Mouse (Mus musculus): ENCODE data around the gene Cep89. TPM values are rescaled to one million over a fixed set of nuclear protein-coding genes. Genes with fewer than 3 reads are reported as not detected.

The Cep89 gene
- polyA plus RNA-seq, 1 experiment from 2014 or later, result 43.8 TPM

DNA sequence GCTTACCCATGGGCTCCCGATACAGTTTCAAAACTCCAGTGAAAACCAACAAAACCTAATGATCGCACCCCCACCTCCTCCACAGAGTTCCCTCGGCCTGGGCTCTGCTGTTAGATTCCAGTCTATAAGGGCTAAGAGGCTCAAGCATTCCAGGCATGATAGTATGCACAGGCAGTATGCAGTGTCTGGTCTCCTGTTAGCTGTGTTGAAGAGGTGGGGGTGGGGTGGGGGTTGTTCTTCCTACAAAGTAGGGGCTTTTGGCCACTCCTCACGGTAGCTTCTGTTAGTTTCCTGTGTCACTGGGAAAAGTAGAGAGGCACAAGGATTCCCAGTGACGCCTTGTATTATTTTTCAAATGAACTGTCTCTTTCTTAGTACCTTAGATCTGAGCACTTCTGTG is 34.6 kb upstream of the Cep89 start:
- 77% methylated on average over 5 of the region's 5 CpGs for WGBS

DNA sequence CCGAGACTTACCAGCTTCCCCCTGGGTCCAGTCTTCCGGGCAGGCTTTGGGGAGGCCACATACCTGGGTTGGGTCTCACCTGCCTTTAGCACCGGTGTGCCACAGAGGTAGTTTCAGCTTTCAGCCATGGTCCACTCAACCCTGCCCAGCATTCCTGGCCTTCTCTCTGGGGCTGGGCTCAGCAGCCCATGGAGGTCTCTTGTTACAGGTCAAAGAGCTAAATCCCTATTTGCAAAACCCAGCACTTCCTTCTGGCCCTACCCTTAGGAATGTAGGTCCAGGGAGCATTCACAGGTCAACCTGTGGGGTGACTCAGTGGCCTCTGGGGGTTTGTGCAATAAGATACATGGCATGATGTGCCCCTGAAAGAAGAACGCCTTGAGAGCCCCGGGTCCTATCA is 34.0 kb upstream of the Cep89 start:
- H3K4me1 ChIP-seq (ENCODE audit: control insufficient read depth, insufficient read depth, low read length), result no peaks in the 10 kb centered on the region
- H3K4me3 ChIP-seq (ENCODE audit: low read depth, low read length), result no peak overlapping the region
- no peak overlapping the region for H3K27ac ChIP-seq (replicated peaks; ENCODE audit: low read depth, low read length)
- H3K4me2 ChIP-seq (ENCODE audit: low read depth, severe bottlenecking), result no peak overlapping the region
- H3K9ac ChIP-seq (ENCODE audit: low read length), result no peak overlapping the region
- no peaks in the 10 kb centered on the region for H3K36me3 ChIP-seq (ENCODE audit: control insufficient read depth, insufficient read depth, low read length)
- DNase-seq (ENCODE audit: low spot score) (no peak), ATAC-seq (ENCODE audit: insufficient number of reproducible peaks, low FRiP score, low TSS enrichment, low read depth) (no peak)
- 79% methylated on average over 5 of the region's 5 CpGs for WGBS
- no peaks in the 10 kb centered on the region for H3K9me3 ChIP-seq (ENCODE audit: control insufficient read depth, low read length)
- H3K27me3 ChIP-seq (ENCODE audit: control insufficient read depth, insufficient read depth, low read length), result no peaks in the 10 kb centered on the region

More for the DNA sequence above, 34.6 kb upstream of the Cep89 start:
- H3K9me3 ChIP-seq (ENCODE audit: control insufficient read depth, low read length), result no peaks in the 10 kb centered on the region
- no peak overlapping the region for H3K4me3 ChIP-seq (ENCODE audit: low read depth, low read length)
- no peaks in the 10 kb centered on the region for H3K36me3 ChIP-seq (ENCODE audit: control insufficient read depth, insufficient read depth, low read length)
- ATAC-seq (ENCODE audit: insufficient number of reproducible peaks, low FRiP score, low TSS enrichment, low read depth) (no peak), DNase-seq (ENCODE audit: low spot score) (no peak)
- H3K9ac ChIP-seq (ENCODE audit: low read length), result no peak overlapping the region
- no peak overlapping the region for H3K27ac ChIP-seq (replicated peaks; ENCODE audit: low read depth, low read length)
- no peaks in the 10 kb centered on the region for H3K27me3 ChIP-seq (ENCODE audit: control insufficient read depth, insufficient read depth, low read length)
- H3K4me1 ChIP-seq (ENCODE audit: control insufficient read depth, insufficient read depth, low read length), result no peaks in the 10 kb centered on the region
- H3K4me2 ChIP-seq (ENCODE audit: low read depth, severe bottlenecking), result no peak overlapping the region

DNA sequence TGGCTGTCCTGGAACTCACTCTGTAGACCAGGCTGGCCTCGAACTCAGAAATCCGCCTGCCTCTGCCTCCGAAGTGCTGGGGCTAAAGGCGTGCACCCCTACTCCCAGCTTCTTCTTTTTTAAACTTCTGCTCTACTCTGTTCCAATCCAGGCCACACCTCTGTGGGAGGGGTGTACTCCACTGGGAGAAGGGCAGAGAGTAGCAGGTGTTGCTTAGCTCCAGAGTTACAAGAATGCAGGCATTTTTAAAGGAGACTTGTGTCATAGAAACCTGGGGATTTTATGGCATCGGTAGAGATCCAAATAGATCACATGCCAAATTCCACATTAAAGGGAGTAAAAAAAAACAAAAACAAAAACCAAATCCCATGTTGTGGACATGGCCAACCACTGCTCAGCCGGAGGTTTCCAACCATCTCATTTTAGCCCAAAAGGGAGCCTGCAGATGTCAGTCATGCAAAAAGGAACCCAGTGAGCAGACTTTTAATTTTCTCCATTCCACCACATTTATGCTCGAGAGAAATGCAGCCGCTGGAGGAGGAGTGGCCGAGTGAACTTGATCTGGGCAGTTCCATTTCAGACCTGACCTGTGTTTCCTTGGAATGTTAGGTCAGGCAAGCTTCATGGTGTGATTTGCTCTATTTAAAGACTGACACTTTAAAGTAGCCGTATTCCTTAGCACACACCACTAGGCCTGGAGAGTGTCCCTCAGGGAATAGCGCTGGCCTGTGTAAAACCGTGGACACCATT is 31.5 kb upstream of the Cep89 start:
- no peaks in the 10 kb centered on the region for H3K9me3 ChIP-seq (ENCODE audit: control insufficient read depth, low read length)
- no peak for DNase-seq (ENCODE audit: low spot score)
- H3K4me3 ChIP-seq (ENCODE audit: low read depth, low read length), result no peak overlapping the region
- no peak overlapping the region for H3K27ac ChIP-seq (replicated peaks; ENCODE audit: low read depth, low read length)
- no peaks in the 10 kb centered on the region for H3K4me1 ChIP-seq (ENCODE audit: control insufficient read depth, insufficient read depth, low read length)
- H3K36me3 ChIP-seq (ENCODE audit: control insufficient read depth, insufficient read depth, low read length), result no peaks in the 10 kb centered on the region
- ATAC-seq (ENCODE audit: insufficient number of reproducible peaks, low FRiP score, low TSS enrichment, low read depth), result 0 out of 2 replicates have a peak, but pooled peaks have one; percentile 39
- WGBS, result 77% methylated on average over 12 of the region's 12 CpGs
- no peaks in the 10 kb centered on the region for H3K27me3 ChIP-seq (ENCODE audit: control insufficient read depth, insufficient read depth, low read length)
- H3K4me2 ChIP-seq (ENCODE audit: low read depth, severe bottlenecking), result no peak overlapping the region
- H3K9ac ChIP-seq (ENCODE audit: low read length), result no peak overlapping the region

DNA sequence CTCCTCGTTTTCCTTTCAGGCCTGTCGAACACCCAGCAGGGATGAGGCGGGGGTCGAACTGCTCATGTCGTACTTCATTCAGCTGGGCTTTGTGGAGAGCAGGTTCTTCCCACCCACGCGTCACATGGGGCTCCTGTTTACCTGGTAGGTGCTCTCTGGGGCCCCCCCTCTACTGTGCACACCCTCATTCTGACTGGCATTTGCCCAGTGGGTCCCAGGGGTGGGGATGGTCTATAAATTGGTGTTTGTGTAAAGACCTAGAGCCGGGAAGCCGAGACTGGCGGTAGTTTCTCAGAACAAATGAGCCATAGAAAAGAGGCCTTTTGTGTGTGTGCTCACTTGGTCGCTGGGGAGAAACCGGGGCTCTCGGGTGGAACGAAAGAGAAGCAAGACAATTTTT is 25.7 kb upstream of the Cep89 start:
- no peak for ATAC-seq (ENCODE audit: insufficient number of reproducible peaks, low FRiP score, low TSS enrichment, low read depth)
- Histone ChIP-seq H3K4me2 (ENCODE audit: low read depth, severe bottlenecking) (no peak overlapping the region), H3K9ac (ENCODE audit: low read length) (no peak overlapping the region), H3K27me3 (ENCODE audit: control insufficient read depth, insufficient read depth, low read length) (no peaks in the 10 kb centered on the region), H3K36me3 (ENCODE audit: control insufficient read depth, insufficient read depth, low read length) (no peaks in the 10 kb centered on the region), H3K4me3 (ENCODE audit: low read depth, low read length) (no peak overlapping the region), H3K27ac (replicated peaks; ENCODE audit: low read depth, low read length) (no peak overlapping the region), H3K9me3 (ENCODE audit: control insufficient read depth, low read length) (no peaks in the 10 kb centered on the region), H3K4me1 (ENCODE audit: control insufficient read depth, insufficient read depth, low read length) (no peaks in the 10 kb centered on the region)
- 86% methylated on average over 14 of the region's 14 CpGs for WGBS
- DNase-seq (ENCODE audit: low spot score), result no peak

DNA sequence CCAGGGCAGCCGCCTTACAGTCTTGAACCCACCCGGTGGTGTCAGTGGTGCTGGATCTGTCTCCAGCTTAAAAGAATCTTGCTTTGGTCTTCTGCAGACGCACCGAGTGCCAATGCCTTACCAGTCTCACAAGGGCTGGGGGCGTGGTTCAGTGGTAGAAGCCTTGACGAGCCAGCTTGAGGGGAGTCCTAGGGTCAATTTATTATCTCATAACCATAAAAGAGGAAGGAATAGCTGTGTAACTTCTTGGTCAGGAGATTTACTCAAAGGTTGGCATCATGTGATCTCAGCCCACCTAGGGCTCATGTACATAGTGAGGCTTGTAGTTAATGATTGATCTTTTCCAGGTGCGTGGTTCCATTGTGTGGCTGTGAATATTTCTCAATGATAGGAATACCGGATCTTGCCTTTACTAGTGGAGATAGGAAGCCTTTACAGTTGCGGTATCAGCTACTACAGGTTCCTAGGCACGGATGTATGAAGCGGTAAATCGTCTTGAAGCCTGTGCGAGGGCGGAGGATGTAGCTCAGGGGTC is 24.3 kb upstream of the Cep89 start:
- no peak for DNase-seq (ENCODE audit: low spot score)
- H3K4me3 ChIP-seq (ENCODE audit: low read depth, low read length), result no peak overlapping the region
- 92% methylated on average over 14 of the region's 14 CpGs for WGBS

DNA sequence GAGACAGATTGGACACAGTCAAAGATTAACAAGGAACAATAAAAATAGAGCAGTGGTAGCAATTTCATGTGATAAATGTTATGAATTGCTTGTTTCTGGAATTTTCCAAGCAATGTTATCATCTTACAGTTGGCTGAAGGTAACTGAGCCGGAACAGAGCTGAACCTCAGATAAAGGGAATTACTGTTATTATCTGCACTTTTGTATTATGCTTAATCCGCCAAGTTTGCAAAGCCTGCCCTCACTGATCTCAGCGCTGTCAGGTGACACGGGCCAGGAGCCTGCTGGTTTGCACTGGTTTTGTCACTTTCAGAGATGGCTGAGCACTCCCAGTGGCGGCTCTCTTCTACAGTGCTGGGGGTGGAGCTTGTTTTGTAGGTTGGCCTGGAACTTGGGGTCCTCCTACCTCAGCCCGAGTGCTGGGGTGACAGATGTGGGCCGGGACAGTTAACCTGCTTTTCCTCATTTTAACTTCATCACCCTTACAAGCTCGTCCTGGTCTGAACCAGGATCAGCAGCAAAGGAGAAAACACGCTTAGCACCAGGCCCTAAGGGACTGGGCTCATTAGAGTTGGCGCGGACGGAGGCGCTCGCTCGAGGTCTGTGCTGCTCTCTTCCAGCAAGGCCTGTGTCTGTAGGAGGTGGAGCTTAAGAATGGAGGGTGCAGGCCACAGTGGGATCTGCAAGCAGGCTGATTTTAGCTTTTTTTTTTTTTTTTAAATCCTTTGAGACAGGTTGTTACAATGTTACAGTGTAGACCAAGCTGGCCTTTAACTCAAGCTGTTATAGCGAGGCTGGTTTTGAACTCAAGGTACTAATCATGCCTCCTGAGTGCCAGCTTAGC is 23.5 kb upstream of the Cep89 start:
- ATAC-seq (ENCODE audit: insufficient number of reproducible peaks, low FRiP score, low TSS enrichment, low read depth) (0 out of 2 replicates have a peak, but pooled peaks have one; percentile 21), DNase-seq (ENCODE audit: low spot score) (no peak)
- 72% methylated on average over 16 of the region's 16 CpGs for WGBS
- Histone ChIP-seq H3K9ac (ENCODE audit: low read length) (no peak overlapping the region), H3K4me2 (ENCODE audit: low read depth, severe bottlenecking) (no peak overlapping the region), H3K4me1 (ENCODE audit: control insufficient read depth, insufficient read depth, low read length) (no peaks in the 10 kb centered on the region), H3K27ac (replicated peaks; ENCODE audit: low read depth, low read length) (no peak overlapping the region), H3K27me3 (ENCODE audit: control insufficient read depth, insufficient read depth, low read length) (no peaks in the 10 kb centered on the region), H3K4me3 (ENCODE audit: low read depth, low read length) (no peak overlapping the region), H3K36me3 (ENCODE audit: control insufficient read depth, insufficient read depth, low read length) (no peaks in the 10 kb centered on the region), H3K9me3 (ENCODE audit: control insufficient read depth, low read length) (no peaks in the 10 kb centered on the region)

More for the DNA sequence above, 24.3 kb upstream of the Cep89 start:
- Histone ChIP-seq H3K9me3 (ENCODE audit: control insufficient read depth, low read length) (no peaks in the 10 kb centered on the region), H3K36me3 (ENCODE audit: control insufficient read depth, insufficient read depth, low read length) (no peaks in the 10 kb centered on the region), H3K27me3 (ENCODE audit: control insufficient read depth, insufficient read depth, low read length) (no peaks in the 10 kb centered on the region), H3K4me1 (ENCODE audit: control insufficient read depth, insufficient read depth, low read length) (no peaks in the 10 kb centered on the region), H3K4me2 (ENCODE audit: low read depth, severe bottlenecking) (no peak overlapping the region), H3K9ac (ENCODE audit: low read length) (no peak overlapping the region), H3K27ac (replicated peaks; ENCODE audit: low read depth, low read length) (no peak overlapping the region)
- ATAC-seq (ENCODE audit: insufficient number of reproducible peaks, low FRiP score, low TSS enrichment, low read depth), result no peak

DNA sequence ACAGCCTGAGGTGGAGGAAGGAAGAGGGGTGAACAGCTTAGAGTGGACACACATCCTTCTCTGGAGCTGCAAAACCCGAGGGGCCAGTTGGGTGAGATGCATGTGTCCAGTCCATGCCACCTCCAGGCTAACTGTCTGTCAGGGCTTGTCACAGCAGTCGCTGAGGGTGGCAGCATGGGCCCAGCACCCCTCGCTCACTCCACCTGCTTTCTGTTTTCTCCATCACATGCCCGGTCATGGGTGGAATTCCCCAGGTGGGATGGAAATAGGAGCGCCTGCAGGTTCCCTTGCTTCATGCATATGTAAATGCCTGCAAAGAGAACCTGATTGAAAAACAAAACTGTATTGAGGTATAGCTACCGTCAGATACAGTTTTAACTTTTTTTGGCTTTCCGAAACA is 22.6 kb upstream of the Cep89 start:
- Histone ChIP-seq H3K9ac (ENCODE audit: low read length) (no peak overlapping the region), H3K9me3 (ENCODE audit: control insufficient read depth, low read length) (no peaks in the 10 kb centered on the region), H3K4me2 (ENCODE audit: low read depth, severe bottlenecking) (no peak overlapping the region), H3K4me1 (ENCODE audit: control insufficient read depth, insufficient read depth, low read length) (no peaks in the 10 kb centered on the region), H3K27me3 (ENCODE audit: control insufficient read depth, insufficient read depth, low read length) (no peaks in the 10 kb centered on the region), H3K4me3 (ENCODE audit: low read depth, low read length) (no peak overlapping the region), H3K36me3 (ENCODE audit: control insufficient read depth, insufficient read depth, low read length) (no peaks in the 10 kb centered on the region), H3K27ac (replicated peaks; ENCODE audit: low read depth, low read length) (no peak overlapping the region)
- ATAC-seq (ENCODE audit: insufficient number of reproducible peaks, low FRiP score, low TSS enrichment, low read depth) (no peak), DNase-seq (ENCODE audit: low spot score) (no peak)
- 92% methylated on average over 7 of the region's 7 CpGs for WGBS

DNA sequence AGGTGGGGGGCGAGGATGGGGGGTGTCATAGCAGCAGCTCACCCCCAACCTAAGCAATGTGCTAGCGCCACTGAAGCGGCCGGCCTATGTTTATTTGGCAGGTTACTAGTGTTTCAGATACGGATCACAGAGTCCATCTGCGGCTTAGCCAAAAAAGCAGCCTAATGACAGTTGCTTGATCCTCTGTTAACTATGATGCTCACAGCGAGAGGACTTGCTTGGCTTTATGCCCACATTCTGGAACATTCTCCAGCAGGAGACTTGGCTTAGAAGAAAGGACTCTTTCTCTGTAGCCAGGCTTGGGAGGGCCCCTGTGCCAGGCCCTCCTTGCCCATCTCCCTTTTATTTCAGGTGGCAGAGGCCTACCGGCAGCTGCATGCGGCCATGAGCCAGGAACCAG is 20.2 kb upstream of the Cep89 start:
- H3K27ac ChIP-seq (replicated peaks; ENCODE audit: low read depth, low read length), result no peak overlapping the region
- DNase-seq (ENCODE audit: low spot score) (no peak), ATAC-seq (ENCODE audit: insufficient number of reproducible peaks, low FRiP score, low TSS enrichment, low read depth) (no peak)
- no peaks in the 10 kb centered on the region for H3K4me1 ChIP-seq (ENCODE audit: control insufficient read depth, insufficient read depth, low read length)
- WGBS, result 90% methylated on average over 9 of the region's 9 CpGs
- H3K9ac ChIP-seq (ENCODE audit: low read length), result no peak overlapping the region
- H3K27me3 ChIP-seq (ENCODE audit: control insufficient read depth, insufficient read depth, low read length), result no peaks in the 10 kb centered on the region
- no peaks in the 10 kb centered on the region for H3K9me3 ChIP-seq (ENCODE audit: control insufficient read depth, low read length)
- H3K4me3 ChIP-seq (ENCODE audit: low read depth, low read length), result no peak overlapping the region
- no peak overlapping the region for H3K4me2 ChIP-seq (ENCODE audit: low read depth, severe bottlenecking)
- H3K36me3 ChIP-seq (ENCODE audit: control insufficient read depth, insufficient read depth, low read length), result no peaks in the 10 kb centered on the region

Data from limb, embryonic 11.5 days (tissue).